Mouse (Mus musculus) liver, embryonic 16.5 days (tissue): ENCODE measurements around the gene Lcn10. TPM values are rescaled to one million over a fixed set of nuclear protein-coding genes. Genes with fewer than 3 reads are reported as not detected.

Source experiments
- ATAC-seq: fragments of 200-750 bp; cut with Nextera tagmentation; 2 replicates; pipeline ENCODE4 v1.8.0; 2017; ENCODE audit warnings: low read depth, mild to moderate bottlenecking, moderate number of reproducible peaks, moderate library complexity
- H3K27ac ChIP-seq: fragments of 300-500 bp; sonication (generic); 2 replicates; pipeline ENCODE4 v1.5.1; 2014; ENCODE audit warnings: mild to moderate bottlenecking, low read length
- H3K27me3 ChIP-seq: fragments of 300-500 bp; sonication (generic); 2 replicates; pipeline ENCODE4 v1.6.1; 2014; ENCODE audit warnings: low read depth, low read length, mixed read lengths; ENCODE audit not compliant: control insufficient read depth, insufficient read depth
- H3K36me3 ChIP-seq: fragments of 300-500 bp; sonication (generic); 2 replicates; pipeline ENCODE4 v1.6.1; 2014; ENCODE audit warnings: mild to moderate bottlenecking; ENCODE audit not compliant: control insufficient read depth, insufficient read depth
- H3K4me1 ChIP-seq: fragments of 300-500 bp; sonication (generic); 2 replicates; pipeline ENCODE4 v1.6.1; 2014; ENCODE audit warnings: low read depth, low read length, mixed read lengths; ENCODE audit not compliant: control insufficient read depth
- H3K4me2 ChIP-seq: fragments of 300-500 bp; sonication (generic); 2 replicates; pipeline ENCODE4 v1.6.1; 2014; ENCODE audit warnings: low read depth, low read length, mixed read lengths
- H3K4me3 ChIP-seq: fragments of 300-500 bp; sonication (generic); 2 replicates; pipeline ENCODE4 v1.5.1; 2014; ENCODE audit warnings: low read depth, mild to moderate bottlenecking, low read length
- H3K9ac ChIP-seq: fragments of 300-500 bp; sonication (generic); 2 replicates; pipeline ENCODE4 v1.6.1; 2014; ENCODE audit warnings: low read depth, low read length
- H3K9me3 ChIP-seq: fragments of 300-500 bp; sonication (generic); replicated peaks from 2 replicates; pipeline ENCODE4 v1.6.1; 2016; ENCODE audit warnings: low read length; ENCODE audit not compliant: control insufficient read depth
- WGBS: fragments of 180-500 bp; shearing (Covaris S2); extraction: QIAGEN DNeasy Blood & Tissue Kit; methylation state at CpG from one replicate; pipeline ENCODE4 v1.1.7; 2014; ENCODE audit not compliant: insufficient replicate concordance; 5-methylcytosine and 5-hydroxymethylcytosine counted together
- polyA plus RNA-seq: library from polyadenylated mRNA; unstranded; fragments of >200 nt; fragmentation: Nextera tagmentation; extraction: Ambion mirVana; gene quantifications from 2 replicates; pipeline ENCODE4 v1.2.1, GENCODE M21; 2015

Gene Lcn10
- polyA plus RNA-seq, result not detected in 2 replicates

GRCm38 (mm10) chr2:25682426-25682825, at the start of gene Lcn10:
TSS of gene Lcn10 (plus strand) at chr2:25682726.
- ATAC-seq, result no peak
- Histone ChIP-seq H3K36me3 (no peaks in the 10 kb centered on the region), H3K9me3 (no peaks in the 10 kb centered on the region), H3K9ac (no peak within 1 kb of the TSS), H3K4me1 (no peaks in the 10 kb centered on the region), H3K27ac (no peak within 1 kb of the TSS), H3K27me3 (no peaks in the 10 kb centered on the region), H3K4me3 (no peak within 1 kb of the TSS), H3K4me2 (no peak within 1 kb of the TSS)
- WGBS, result 43% methylated on average over 2 of the region's 2 CpGs

DNA sequence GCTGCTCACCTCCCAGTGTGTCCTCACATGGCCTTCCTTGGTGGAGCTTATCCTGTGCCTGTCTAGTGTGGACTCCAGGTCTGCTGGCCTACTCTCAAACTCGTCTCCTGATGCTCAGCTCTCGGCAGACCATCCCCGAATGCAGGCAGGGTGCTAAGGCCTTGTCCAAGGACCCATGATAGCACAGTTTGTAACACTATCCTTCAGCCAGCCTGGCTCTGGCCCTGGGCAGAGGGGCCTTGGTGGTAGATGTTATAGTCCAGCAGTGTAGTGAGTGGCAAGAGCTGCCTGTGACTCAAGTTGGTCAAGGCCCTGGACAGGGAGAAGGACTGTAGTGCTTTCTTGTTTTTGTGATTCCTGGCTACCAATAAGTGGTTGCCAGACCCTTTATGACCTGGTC, 48.9 kb upstream of the Lcn10 start:
- no peaks in the 10 kb centered on the region for H3K4me1 ChIP-seq
- H3K4me3 ChIP-seq, result no peak overlapping the region
- no peak overlapping the region for H3K4me2 ChIP-seq
- no peaks in the 10 kb centered on the region for H3K9me3 ChIP-seq
- no peaks in the 10 kb centered on the region for H3K27me3 ChIP-seq
- no peak for ATAC-seq
- no peaks in the 10 kb centered on the region for H3K36me3 ChIP-seq
- WGBS, result 55% methylated on average over 3 of the region's 3 CpGs
- H3K27ac ChIP-seq, result no peak overlapping the region
- no peak overlapping the region for H3K9ac ChIP-seq

GRCm38 (mm10) chr2:25634046-25634445, 48.5 kb upstream of the Lcn10 start:
- WGBS, result 53% methylated on average over 1 of the region's 1 CpGs
- H3K27ac ChIP-seq, result no peak overlapping the region
- H3K9me3 ChIP-seq, result no peaks in the 10 kb centered on the region
- no peak for ATAC-seq
- no peaks in the 10 kb centered on the region for H3K4me1 ChIP-seq
- no peak overlapping the region for H3K4me3 ChIP-seq
- H3K27me3 ChIP-seq, result no peaks in the 10 kb centered on the region
- H3K36me3 ChIP-seq, result no peaks in the 10 kb centered on the region
- no peak overlapping the region for H3K9ac ChIP-seq
- no peak overlapping the region for H3K4me2 ChIP-seq

DNA sequence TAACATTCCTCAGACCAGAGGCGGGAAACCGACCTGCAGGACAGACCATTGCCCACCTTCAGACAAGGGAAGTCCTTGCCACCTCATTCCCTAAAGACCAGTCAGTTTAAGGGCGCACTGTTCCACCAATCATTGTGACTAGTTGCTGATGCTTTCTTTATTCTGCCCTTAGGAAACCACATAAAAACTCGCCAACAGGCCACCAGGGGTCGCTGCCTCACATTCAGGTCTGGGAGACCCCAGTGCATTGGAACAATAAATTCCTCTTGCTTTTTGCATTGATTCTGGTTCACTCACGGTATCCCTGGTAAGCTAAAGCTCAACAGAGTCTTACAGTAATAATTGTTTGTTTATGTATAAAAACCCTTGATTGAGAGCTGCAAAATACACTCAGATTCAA, 42.6 kb upstream of the Lcn10 start:
- Histone ChIP-seq H3K9ac (no peak overlapping the region), H3K36me3 (no peaks in the 10 kb centered on the region), H3K4me1 (no peaks in the 10 kb centered on the region), H3K27me3 (no peaks in the 10 kb centered on the region), H3K27ac (no peak overlapping the region), H3K4me3 (no peak overlapping the region), H3K4me2 (no peak overlapping the region), H3K9me3 (no peaks in the 10 kb centered on the region)
- WGBS, result 12% methylated on average over 6 of the region's 6 CpGs
- no peak for ATAC-seq

GRCm38 (mm10) chr2:25652902-25653301, 29.6 kb upstream of the Lcn10 start, which contains the start of gene Lcn8:
TSS of gene Lcn8 (plus strand) at chr2:25653120.
- Histone ChIP-seq H3K27me3 (no peaks in the 10 kb centered on the region), H3K36me3 (no peaks in the 10 kb centered on the region), H3K4me1 (no peaks in the 10 kb centered on the region), H3K9me3 (no peaks in the 10 kb centered on the region), H3K4me2 (no peak within 1 kb of the TSS), H3K27ac (no peak within 1 kb of the TSS), H3K4me3 (no peak within 1 kb of the TSS), H3K9ac (no peak within 1 kb of the TSS)
- ATAC-seq, result no peak
- 57% methylated on average over 2 of the region's 2 CpGs for WGBS

DNA sequence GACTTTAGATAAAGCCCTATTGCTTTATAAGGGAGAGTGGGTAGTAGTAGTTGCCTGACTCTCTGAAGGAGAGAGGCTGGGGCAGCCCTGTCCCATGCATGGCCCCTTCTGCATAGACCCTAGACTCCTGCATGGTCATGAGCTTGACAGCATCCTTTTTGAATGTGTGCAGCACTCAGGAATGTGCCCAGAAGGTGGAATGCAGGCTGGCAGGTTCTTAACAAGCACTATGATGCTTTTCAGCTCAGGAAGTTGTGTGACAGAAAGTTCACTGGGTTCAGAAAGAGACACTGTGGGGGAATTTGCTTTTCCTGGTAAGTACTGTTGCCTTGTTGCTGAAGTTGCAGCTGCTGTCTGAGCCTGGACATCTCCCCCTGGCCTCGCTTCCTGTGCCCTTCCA, 28.0 kb upstream of the Lcn10 start:
- WGBS, result 45% methylated on average over 1 of the region's 1 CpGs
- no peaks in the 10 kb centered on the region for H3K9me3 ChIP-seq

GRCm38 (mm10) chr2:25656691-25657090, 25.8 kb upstream of the Lcn10 start:
- Histone ChIP-seq H3K27me3 (no peaks in the 10 kb centered on the region), H3K27ac (no peak overlapping the region), H3K4me3 (no peak overlapping the region), H3K9ac (no peak overlapping the region), H3K36me3 (no peaks in the 10 kb centered on the region), H3K9me3 (no peaks in the 10 kb centered on the region), H3K4me1 (no peaks in the 10 kb centered on the region), H3K4me2 (no peak overlapping the region)
- ATAC-seq, result no peak
- WGBS, result 71% methylated on average over 4 of the region's 4 CpGs

More for the DNA sequence above, 28.0 kb upstream of the Lcn10 start:
- Histone ChIP-seq H3K4me3 (no peak overlapping the region), H3K36me3 (no peaks in the 10 kb centered on the region), H3K9ac (no peak overlapping the region), H3K27ac (no peak overlapping the region), H3K4me1 (no peaks in the 10 kb centered on the region), H3K27me3 (no peaks in the 10 kb centered on the region), H3K4me2 (no peak overlapping the region)
- ATAC-seq, result no peak

DNA sequence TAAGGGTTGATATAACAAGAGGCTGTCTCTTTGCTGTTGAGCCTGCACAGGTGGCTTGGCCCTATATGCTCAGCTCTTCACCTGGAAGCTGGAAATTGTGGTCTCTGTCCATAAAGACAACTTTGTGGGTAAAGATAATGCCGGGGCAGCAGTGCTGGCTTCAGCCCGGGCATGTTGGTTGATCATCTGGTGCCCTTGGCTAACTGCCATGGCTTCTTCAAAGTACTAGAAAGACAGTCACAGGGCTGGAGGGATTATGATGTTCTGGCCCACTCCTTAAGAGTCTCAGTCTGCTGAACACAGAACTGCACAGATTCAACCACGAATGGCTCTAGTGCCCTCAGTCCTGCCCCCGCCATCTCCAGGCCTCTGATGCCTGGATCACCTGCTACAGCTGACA, 25.3 kb upstream of the Lcn10 start:
- no peaks in the 10 kb centered on the region for H3K27me3 ChIP-seq
- no peak for ATAC-seq
- H3K4me1 ChIP-seq, result no peaks in the 10 kb centered on the region
- H3K36me3 ChIP-seq, result no peaks in the 10 kb centered on the region
- no peak overlapping the region for H3K9ac ChIP-seq
- no peak overlapping the region for H3K4me3 ChIP-seq
- H3K4me2 ChIP-seq, result no peak overlapping the region
- no peaks in the 10 kb centered on the region for H3K9me3 ChIP-seq
- WGBS, result 62% methylated on average over 4 of the region's 4 CpGs
- H3K27ac ChIP-seq, result no peak overlapping the region

DNA sequence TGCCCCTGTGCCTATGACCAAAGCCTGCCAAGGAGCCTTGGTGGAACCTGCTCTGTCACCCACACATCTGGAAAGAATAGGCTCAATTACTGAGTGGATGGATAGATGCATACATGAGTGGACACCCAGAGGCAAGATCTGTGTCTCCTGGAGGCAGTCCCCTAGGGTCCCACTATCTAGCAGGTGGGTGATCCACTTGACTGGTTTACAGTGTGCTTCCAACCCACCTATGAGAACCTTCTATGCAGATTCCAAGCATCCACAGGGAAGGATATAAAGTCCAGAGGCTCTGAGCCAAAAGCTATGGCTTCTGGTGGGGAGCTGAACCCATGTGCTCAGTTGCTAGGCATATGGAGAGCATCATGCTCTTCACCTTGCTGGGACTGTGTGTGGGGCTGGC, 24.9 kb upstream of the Lcn10 start, which contains the start of gene Lcn5:
Lcn5 (plus strand) TSS at position 301 of the 400 bp plus-strand sequence.
- H3K4me2 ChIP-seq, result no peak within 1 kb of the TSS
- no peak within 1 kb of the TSS for H3K4me3 ChIP-seq
- no peaks in the 10 kb centered on the region for H3K4me1 ChIP-seq
- no peak within 1 kb of the TSS for H3K9ac ChIP-seq
- H3K27me3 ChIP-seq, result no peaks in the 10 kb centered on the region
- H3K27ac ChIP-seq, result no peak within 1 kb of the TSS
- H3K36me3 ChIP-seq, result no peaks in the 10 kb centered on the region
- H3K9me3 ChIP-seq, result no peaks in the 10 kb centered on the region
- ATAC-seq, result no peak
